Mouse (Mus musculus): ENCODE results near the gene Cops3. TPM values are rescaled to one million over a fixed set of nuclear protein-coding genes. Genes with fewer than 3 reads are reported as not detected.
A peak's percentile ranks its signal among the peaks of the same experiment; 100 is the strongest.
"Not testable (repeated sequence)": the region's sequence is repeated elsewhere in the genome, so short reads cannot be mapped to it uniquely, and the experiment has no call there.

The Cops3 gene
- polyA plus RNA-seq, 1 experiment from 2014 or later = 258 TPM

DNA sequence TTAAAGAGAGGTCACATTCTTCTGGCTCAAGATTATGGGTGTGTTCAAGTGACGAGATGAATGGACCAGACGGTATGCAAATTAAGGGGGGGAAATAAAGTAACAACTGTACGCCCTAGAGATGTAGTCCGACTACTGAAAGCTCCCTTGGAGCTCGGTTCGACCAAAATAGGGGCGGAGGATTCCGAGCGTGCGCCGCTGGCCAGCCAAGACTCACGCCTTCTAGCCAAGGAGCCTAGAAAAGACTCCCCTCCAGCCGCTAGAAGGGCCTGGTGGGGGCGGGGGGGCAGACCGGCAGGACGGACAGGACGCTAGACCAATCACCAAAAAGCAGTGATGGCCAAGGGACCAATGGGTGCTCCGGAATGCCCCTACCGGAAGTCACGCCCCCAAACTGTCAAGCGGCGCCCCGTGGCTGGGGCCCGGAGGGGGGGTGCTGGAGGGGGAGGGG lies 605 bp downstream of the Cops3 start, which contains the start of gene Nt5m:
Gene Nt5m (plus strand): TSS at position 440 of the 451 bp plus-strand sequence.
- DNase-seq (ENCODE audit: extremely low spot score, low spot score) = peak; percentile 94
- Histone ChIP-seq H3K27ac (peak within 1 kb of the TSS; percentile 97), H3K36me3 (replicated peaks) (peaks cover 46% of the 10 kb centered on the region), H3K4me1 (peaks cover 19% of the 10 kb centered on the region), H3K4me3 (peak within 1 kb of the TSS; percentile 93), H3K27me3 (ENCODE audit: poor library complexity, severe bottlenecking) (no peaks in the 10 kb centered on the region), H3K9me3 (no peaks in the 10 kb centered on the region)
- WGBS = under 1% methylated on average over 24 of the region's 24 CpGs

DNA sequence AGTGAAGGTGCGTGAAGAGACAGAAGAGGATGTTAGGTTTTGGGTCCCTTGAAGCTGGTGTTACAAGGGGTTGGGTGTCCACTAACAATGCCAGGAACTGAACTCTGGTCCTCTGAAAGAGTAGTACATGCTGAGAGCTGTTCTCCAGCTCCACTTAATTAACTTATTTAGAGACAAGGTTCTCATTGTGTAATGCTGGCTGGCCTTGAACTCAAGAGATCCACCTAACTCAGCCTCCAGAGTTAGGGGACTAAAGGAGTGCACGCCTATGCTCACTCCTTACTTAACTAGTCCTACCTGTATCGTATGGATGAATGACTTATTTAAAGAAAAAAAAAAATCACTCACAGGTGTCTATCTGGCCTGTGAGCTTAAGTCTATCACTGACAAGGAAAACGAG lies 1.2 kb downstream of the Cops3 start:
- Histone ChIP-seq H3K9me3 (no peaks in the 10 kb centered on the region), H3K27ac (peak overlapping the region; percentile 97), H3K4me1 (peaks cover 19% of the 10 kb centered on the region), H3K27me3 (ENCODE audit: poor library complexity, severe bottlenecking) (no peaks in the 10 kb centered on the region), H3K4me3 (peak overlapping the region; percentile 93), H3K36me3 (replicated peaks) (peaks cover 47% of the 10 kb centered on the region)
- DNase-seq (ENCODE audit: extremely low spot score, low spot score) = no peak
- WGBS = 68% methylated on average over 4 of the region's 4 CpGs

DNA sequence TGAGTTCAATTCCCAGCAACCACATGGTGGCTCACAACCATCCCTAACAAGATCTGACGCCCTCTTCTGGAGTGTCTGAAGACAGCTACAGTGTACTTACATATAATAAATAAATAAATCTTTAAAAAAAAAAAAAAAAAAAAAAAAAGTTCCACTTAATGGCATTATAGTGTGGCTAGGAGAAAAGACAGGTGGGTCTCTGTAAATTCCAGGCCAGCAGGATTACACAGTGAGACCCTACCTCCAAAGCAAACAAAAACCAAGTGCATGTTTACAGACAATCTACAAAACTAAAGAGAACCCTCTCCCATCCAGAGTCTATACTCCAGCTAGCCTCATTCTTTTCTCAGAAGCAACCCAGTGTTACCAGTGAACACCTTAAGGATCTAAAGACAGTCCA lies 1.8 kb downstream of the Cops3 start:
- Histone ChIP-seq H3K4me1 (peaks cover 19% of the 10 kb centered on the region), H3K36me3 (replicated peaks) (peaks cover 53% of the 10 kb centered on the region), H3K4me3 (peak overlapping the region; percentile 93)
- H3K9me3 ChIP-seq; H3K27ac ChIP-seq; H3K27me3 ChIP-seq (ENCODE audit: poor library complexity, severe bottlenecking); DNase-seq (ENCODE audit: extremely low spot score, low spot score): not testable (repeated sequence)
- WGBS = 100% methylated on average over 1 of the region's 1 CpGs

DNA sequence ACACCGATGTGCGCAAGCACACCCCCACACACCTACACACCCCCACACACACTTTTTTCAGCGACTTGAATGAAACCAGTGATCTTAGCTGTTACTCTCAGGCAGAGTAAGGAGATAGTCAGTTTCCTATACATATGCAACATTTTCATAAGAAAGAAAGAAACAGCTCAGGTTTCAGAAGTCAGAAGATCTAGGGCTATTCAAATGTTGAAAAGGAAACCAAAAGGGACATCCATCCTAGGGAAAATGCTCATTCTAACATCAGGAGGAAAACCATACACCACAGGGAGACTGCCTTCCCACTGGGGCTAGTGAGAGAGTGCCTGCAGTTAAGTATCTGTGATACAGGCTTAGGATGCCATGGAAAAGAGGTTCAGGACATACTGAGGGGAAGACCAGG lies 18.0 kb downstream of the Cops3 start:
- H3K36me3 ChIP-seq (replicated peaks) = peaks cover 100% of the 10 kb centered on the region
- no peaks in the 10 kb centered on the region for H3K4me1 ChIP-seq
- WGBS = 88% methylated on average over 3 of the region's 3 CpGs

DNA sequence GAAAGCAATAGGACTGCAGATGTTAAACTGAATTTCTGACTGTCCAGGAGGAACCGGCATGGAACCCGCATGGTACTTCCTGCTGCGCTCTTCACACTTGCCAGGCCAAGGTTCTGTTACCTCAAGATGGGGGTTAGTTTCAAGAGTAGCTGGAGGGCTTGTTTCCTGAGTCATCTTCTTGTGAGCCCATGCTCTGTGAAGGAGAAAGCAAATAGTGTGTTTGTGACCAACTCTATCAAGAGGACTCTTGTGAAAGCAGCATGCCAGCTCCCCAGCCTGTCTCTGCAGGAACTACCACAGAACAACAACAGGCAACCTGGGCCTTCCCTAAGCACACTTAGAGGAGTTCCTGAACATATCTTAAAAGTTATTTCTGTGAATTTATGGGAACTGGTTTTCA lies 21.7 kb downstream of the Cops3 start:
- H3K27ac ChIP-seq = no peak overlapping the region
- WGBS = 98% methylated on average over 3 of the region's 3 CpGs
- no peak overlapping the region for H3K4me3 ChIP-seq
- no peaks in the 10 kb centered on the region for H3K27me3 ChIP-seq (ENCODE audit: poor library complexity, severe bottlenecking)
- H3K9me3 ChIP-seq = no peaks in the 10 kb centered on the region
- H3K4me1 ChIP-seq = peaks cover 5% of the 10 kb centered on the region; the same call in 1 of the 2 replicates
- no peak for DNase-seq (ENCODE audit: extremely low spot score, low spot score)
- peaks cover 77% of the 10 kb centered on the region for H3K36me3 ChIP-seq (replicated peaks)

More for the DNA sequence above, 18.0 kb downstream of the Cops3 start:
- Histone ChIP-seq H3K27me3 (ENCODE audit: poor library complexity, severe bottlenecking) (no peaks in the 10 kb centered on the region), H3K27ac (no peak overlapping the region), H3K9me3 (no peaks in the 10 kb centered on the region), H3K4me3 (no peak overlapping the region)
- DNase-seq (ENCODE audit: extremely low spot score, low spot score) = no peak

DNA sequence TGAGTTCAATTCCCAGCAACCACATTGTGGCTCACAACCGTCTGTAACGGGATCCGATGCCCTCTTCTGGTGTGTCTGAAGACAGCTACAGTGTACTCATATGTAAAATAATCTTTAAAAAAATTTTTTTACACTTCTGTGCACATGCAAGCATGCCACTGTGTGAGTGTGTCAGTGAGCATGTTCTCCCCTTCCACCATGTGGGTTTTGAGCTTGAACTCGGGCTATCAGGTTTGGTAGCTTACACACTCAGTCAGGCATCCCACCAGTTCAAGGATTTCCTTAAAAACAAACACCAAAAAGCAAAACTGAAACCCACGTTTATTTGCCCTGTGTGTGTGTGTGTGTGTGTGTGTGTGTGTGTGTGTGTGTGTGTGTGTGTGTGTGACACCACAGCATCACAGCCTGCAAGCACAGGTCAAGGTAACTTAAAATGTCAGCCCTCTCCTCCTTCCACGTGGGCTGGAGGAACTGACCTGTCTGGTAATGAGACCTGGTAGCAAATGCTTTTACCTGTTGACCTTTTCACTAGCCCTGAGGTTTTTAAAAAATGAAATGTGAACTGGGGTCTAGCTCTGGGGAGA lies 24.1 kb downstream of the Cops3 start:
- DNase-seq (ENCODE audit: extremely low spot score, low spot score) = no peak
- H3K4me1 ChIP-seq = peaks cover 16% of the 10 kb centered on the region
- H3K27me3 ChIP-seq (ENCODE audit: poor library complexity, severe bottlenecking) = no peaks in the 10 kb centered on the region
- 89% methylated on average over 6 of the region's 6 CpGs for WGBS
- peaks cover 53% of the 10 kb centered on the region for H3K36me3 ChIP-seq (replicated peaks)
- H3K4me3 ChIP-seq = no peak overlapping the region
- no peak overlapping the region for H3K27ac ChIP-seq
- H3K9me3 ChIP-seq = no peaks in the 10 kb centered on the region

DNA sequence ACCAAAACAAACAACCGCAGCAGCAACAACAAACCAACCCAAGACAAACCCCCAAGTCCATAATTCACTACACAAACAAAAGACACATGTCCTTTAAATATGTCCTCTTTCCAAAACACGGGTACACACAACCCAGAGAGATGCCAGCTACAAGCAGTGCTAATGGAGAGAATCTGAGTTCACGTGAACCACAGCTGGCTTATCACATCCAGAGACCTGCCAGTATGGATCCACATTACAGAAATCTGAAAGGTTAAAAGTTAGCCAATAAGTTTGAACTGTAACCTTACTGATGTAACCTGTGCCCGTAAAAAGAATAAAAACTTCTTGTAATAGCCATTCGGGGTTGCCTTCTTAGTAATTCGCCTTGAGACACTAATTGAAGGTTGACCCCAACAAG lies 24.7 kb downstream of the Cops3 start:
- H3K9me3 ChIP-seq = no peaks in the 10 kb centered on the region
- H3K4me3 ChIP-seq = no peak overlapping the region
- H3K27me3 ChIP-seq (ENCODE audit: poor library complexity, severe bottlenecking) = no peaks in the 10 kb centered on the region
- H3K4me1 ChIP-seq = peaks cover 18% of the 10 kb centered on the region
- no peak overlapping the region for H3K27ac ChIP-seq
- WGBS = 92% methylated on average over 6 of the region's 6 CpGs
- no peak for DNase-seq (ENCODE audit: extremely low spot score, low spot score)
- peaks cover 47% of the 10 kb centered on the region for H3K36me3 ChIP-seq (replicated peaks)

DNA sequence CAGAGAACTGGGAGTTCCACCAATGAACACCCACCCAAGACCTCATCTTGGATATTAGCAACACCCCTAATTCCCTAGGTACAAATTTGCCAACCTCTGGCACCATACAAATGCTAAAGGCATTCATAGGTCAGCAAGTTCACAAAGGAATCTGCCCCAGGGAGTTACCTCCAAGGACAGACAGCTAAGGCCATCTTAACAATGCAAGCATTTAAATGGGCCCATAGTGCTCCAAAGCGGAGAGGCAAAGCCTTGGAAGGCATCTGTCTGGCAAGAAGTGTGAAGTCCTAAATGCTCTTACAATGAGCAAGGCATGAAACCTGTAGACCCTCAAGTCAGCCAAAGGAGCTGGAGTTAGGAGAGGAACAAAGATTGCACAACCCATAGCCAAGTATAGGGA lies 25.3 kb downstream of the Cops3 start:
- no peak for DNase-seq (ENCODE audit: extremely low spot score, low spot score)
- Histone ChIP-seq H3K36me3 (replicated peaks) (peaks cover 41% of the 10 kb centered on the region), H3K9me3 (no peaks in the 10 kb centered on the region), H3K4me3 (no peak overlapping the region), H3K4me1 (peaks cover 23% of the 10 kb centered on the region), H3K27me3 (ENCODE audit: poor library complexity, severe bottlenecking) (no peaks in the 10 kb centered on the region), H3K27ac (no peak overlapping the region)
- 78% methylated on average over 1 of the region's 1 CpGs for WGBS

DNA sequence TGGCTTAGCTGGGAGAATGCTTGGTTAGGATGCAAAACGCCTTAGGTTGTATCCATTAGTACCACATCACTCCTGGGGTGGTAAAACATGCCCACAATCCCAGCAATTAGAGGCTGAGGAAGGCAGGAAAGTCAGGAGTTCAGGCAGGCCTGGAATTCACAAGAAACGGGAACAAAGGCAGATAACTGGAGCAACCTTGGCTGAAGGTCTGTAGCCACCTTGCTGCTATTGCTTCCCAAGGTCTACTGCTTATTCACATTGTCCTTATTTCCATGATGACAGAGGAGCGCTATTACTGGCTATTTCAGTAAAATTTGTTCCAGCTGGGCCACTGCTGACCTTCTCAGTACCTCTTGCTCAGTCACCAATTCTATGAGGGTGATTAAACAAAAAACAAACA lies 26.4 kb downstream of the Cops3 start:
- Histone ChIP-seq H3K4me3 (no peak overlapping the region), H3K27me3 (ENCODE audit: poor library complexity, severe bottlenecking) (no peaks in the 10 kb centered on the region), H3K9me3 (no peaks in the 10 kb centered on the region), H3K36me3 (replicated peaks) (peaks cover 30% of the 10 kb centered on the region), H3K27ac (no peak overlapping the region), H3K4me1 (peaks cover 34% of the 10 kb centered on the region)
- no peak for DNase-seq (ENCODE audit: extremely low spot score, low spot score)
- 81% methylated on average over 3 of the region's 3 CpGs for WGBS

DNA sequence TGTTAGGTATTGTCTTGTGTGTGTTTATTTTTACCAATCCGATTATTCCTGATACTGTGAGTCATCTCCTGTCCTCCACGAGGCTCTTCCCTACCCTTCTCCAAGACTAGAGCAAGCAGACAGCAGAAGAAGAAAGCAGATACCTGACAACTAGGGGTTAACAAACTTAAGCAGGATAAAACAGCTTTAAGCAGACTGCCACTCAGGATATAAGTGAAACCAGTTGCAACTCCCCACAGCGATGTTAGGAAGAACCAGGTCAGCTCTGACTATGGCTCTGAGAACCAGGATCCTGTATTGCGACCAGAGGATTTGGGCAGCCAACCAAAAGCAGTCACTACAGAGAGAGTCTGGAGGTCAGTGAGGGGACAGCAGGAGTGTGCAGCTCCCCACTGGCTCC lies 28.4 kb downstream of the Cops3 start:
- no peak overlapping the region for H3K4me3 ChIP-seq
- no peaks in the 10 kb centered on the region for H3K9me3 ChIP-seq
- H3K4me1 ChIP-seq = peaks cover 36% of the 10 kb centered on the region
- peaks cover 25% of the 10 kb centered on the region for H3K36me3 ChIP-seq (replicated peaks)
- no peak overlapping the region for H3K27ac ChIP-seq
- DNase-seq (ENCODE audit: extremely low spot score, low spot score) = no peak
- no peaks in the 10 kb centered on the region for H3K27me3 ChIP-seq (ENCODE audit: poor library complexity, severe bottlenecking)
- WGBS = 80% methylated on average over 4 of the region's 4 CpGs

DNA sequence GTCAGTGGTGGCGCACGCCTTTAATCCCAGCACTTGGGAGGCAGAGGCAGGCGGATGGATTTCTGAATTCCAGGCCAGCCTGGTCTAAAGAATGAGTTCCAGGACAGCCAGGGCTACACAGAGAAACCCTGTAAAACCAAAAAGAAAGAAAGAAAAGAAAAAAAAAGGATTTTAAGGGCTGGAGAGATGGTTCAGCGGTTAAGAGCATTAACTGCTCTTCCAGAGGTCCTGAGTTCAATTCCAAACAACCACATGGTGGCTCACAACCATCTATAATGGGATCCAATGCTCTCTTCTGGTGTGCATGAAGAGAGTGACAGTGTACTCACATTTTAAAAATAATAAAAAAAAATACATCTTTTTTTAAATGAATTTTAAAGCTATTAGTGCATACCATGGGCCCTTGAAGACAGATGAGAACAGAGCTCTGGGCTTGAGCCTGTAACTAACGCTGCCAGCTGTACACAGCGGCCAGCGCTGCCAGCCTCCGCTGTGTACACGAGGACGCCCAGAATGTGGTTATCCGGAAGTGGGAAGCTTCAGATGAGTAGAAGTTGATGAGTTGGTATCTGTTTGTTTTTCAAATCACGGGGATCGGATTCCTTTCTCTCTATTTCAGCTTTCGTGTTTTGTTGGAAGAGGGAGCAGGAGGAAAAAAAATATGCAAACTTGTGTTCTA lies 29.0 kb downstream of the Cops3 start:
- no peak for DNase-seq (ENCODE audit: extremely low spot score, low spot score)
- H3K36me3 ChIP-seq (replicated peaks) = peaks cover 25% of the 10 kb centered on the region
- peaks cover 36% of the 10 kb centered on the region for H3K4me1 ChIP-seq
- WGBS = 68% methylated on average over 14 of the region's 14 CpGs
- peak overlapping the region; percentile 87 for H3K4me3 ChIP-seq
- H3K27me3 ChIP-seq (ENCODE audit: poor library complexity, severe bottlenecking) = no peaks in the 10 kb centered on the region
- no peaks in the 10 kb centered on the region for H3K9me3 ChIP-seq
- peak overlapping the region; percentile 99 for H3K27ac ChIP-seq

DNA sequence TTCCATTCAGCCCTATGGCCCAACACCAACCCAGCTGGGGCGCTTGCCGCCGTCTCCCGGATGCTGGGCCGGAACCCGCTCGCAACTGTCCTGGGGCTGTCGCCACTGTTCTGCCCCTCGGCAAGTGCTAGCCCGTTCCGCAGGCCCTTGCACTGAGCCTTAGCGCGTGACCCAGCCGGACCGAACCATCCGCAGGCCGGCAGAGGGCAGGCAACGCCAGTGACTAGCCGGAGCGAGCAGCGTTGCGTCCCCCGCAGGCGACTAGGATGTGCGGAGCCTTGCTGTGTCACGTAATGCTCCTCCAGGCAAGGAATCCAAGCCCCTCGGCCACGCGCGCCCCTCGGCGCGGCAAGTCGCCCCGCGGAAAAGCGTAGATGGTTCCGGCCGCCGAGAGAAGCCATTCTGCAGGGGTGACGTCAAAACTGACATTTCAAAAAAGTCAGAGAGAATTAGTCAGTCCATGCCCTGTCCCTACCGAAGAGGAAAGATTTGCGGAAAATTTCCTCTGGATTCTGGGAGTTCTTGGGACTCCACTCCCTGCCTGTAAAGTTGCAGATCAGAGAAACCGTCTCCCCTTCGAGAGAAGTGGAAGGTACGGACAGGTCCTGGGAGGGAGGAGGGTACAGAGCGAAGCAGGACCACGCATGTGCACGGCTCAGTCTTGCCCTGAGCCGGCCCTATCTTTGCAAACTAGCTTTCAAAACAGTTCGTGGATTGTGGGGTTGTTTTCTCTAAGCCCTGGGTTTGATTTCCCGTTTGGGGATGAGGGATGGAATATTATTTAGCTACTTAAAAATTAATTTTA lies 29.8 kb downstream of the Cops3 start, which contains the start of gene Flcn:
Gene Flcn (minus strand): TSS at position 347 of the 805 bp plus-strand sequence.
- Histone ChIP-seq H3K4me3 (peak within 1 kb of the TSS; percentile 87), H3K36me3 (replicated peaks) (peaks cover 29% of the 10 kb centered on the region), H3K27me3 (ENCODE audit: poor library complexity, severe bottlenecking) (no peaks in the 10 kb centered on the region), H3K9me3 (no peaks in the 10 kb centered on the region), H3K27ac (peak within 1 kb of the TSS; percentile 99), H3K4me1 (peaks cover 36% of the 10 kb centered on the region)
- WGBS = under 1% methylated on average over 52 of the region's 52 CpGs
- DNase-seq (ENCODE audit: extremely low spot score, low spot score) = peak; percentile 84
